Mouse (Mus musculus) heart, embryonic 11.5 days (tissue): ENCODE measurements around the gene Mrpl45. TPM values are rescaled to one million over a fixed set of nuclear protein-coding genes. Genes with fewer than 3 reads are reported as not detected.
A peak's percentile ranks its signal among the peaks of the same experiment; 100 is the strongest.
"Not testable (repeated sequence)": the region's sequence is repeated elsewhere in the genome, so short reads cannot be mapped to it uniquely, and the experiment has no call there.

Experiments used
- ATAC-seq: fragments of 200-750 bp; cut with Nextera tagmentation; replicated peaks from 2 replicates; pipeline ENCODE4 v1.8.0; 2017; ENCODE audit warnings: moderate library complexity; ENCODE audit not compliant: insufficient number of reproducible peaks, low FRiP score, low TSS enrichment
- H3K27ac ChIP-seq: fragments of 300-500 bp; sonication (generic); 2 replicates; pipeline ENCODE4 v1.5.1; 2014; ENCODE audit warnings: mild to moderate bottlenecking, low read depth, low read length
- H3K27me3 ChIP-seq: fragments of 300-500 bp; sonication (generic); 2 replicates; pipeline ENCODE4 v1.6.1; 2014; ENCODE audit warnings: mild to moderate bottlenecking, low read length, mixed read lengths; ENCODE audit not compliant: control insufficient read depth, insufficient read depth
- H3K36me3 ChIP-seq: fragments of 300-500 bp; sonication (generic); 2 replicates; pipeline ENCODE4 v1.6.1; 2014; ENCODE audit warnings: mild to moderate bottlenecking, low read length, moderate library complexity, mixed read lengths; ENCODE audit not compliant: control insufficient read depth, insufficient read depth
- H3K4me1 ChIP-seq: fragments of 300-500 bp; sonication (generic); 2 replicates; pipeline ENCODE4 v1.6.1; 2014; ENCODE audit warnings: low read length; ENCODE audit not compliant: control insufficient read depth, insufficient read depth
- H3K4me2 ChIP-seq: fragments of 300-500 bp; sonication (generic); 2 replicates; pipeline ENCODE4 v1.6.1; 2014; ENCODE audit warnings: mild to moderate bottlenecking, moderate library complexity
- H3K4me3 ChIP-seq: fragments of 300-500 bp; sonication (generic); 2 replicates; pipeline ENCODE4 v1.5.1; 2014; ENCODE audit warnings: low read depth, low read length
- H3K9ac ChIP-seq: fragments of 300-500 bp; sonication (generic); 2 replicates; pipeline ENCODE4 v1.6.1; 2014; ENCODE audit warnings: mild to moderate bottlenecking, low read depth, low read length, moderate library complexity
- H3K9me3 ChIP-seq: fragments of 300-500 bp; sonication (generic); replicated peaks from 2 replicates; pipeline ENCODE4 v1.6.1; 2016; ENCODE audit warnings: low read length; ENCODE audit not compliant: control insufficient read depth
- WGBS: fragments of 180-500 bp; shearing (Covaris S2); extraction: QIAGEN DNeasy Blood & Tissue Kit; methylation state at CpG from one replicate; pipeline ENCODE4 v1.1.7; 2014; ENCODE audit not compliant: insufficient replicate concordance; 5-methylcytosine and 5-hydroxymethylcytosine counted together
- polyA plus RNA-seq: library from polyadenylated mRNA; unstranded; fragments of >200 nt; fragmentation: Nextera tagmentation; extraction: Ambion mirVana; gene quantifications from 2 replicates; pipeline ENCODE4 v1.2.1, GENCODE M21; 2014

Gene Mrpl45
- polyA plus RNA-seq, 1 experiment from 2014 or later, result 64.2 TPM

DNA sequence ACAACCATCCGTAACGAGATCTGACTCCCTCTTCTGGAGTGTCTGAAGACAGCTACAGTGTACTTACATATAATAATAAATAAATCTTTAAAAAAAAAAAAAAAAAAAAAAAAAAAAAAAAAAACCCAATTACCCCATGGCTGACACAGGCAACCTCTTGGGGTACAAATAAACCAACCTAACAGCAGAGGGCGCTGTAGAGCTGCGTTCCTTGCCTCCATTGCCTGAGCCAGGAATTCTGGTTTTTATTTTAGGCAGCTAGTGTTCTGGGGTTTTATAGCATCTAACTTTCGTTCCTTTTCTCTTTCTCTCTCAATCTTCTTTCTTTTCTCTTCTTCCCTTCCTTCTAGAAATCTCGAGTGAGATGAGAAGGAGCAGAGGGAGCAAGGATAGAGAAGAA, 42.1 kb downstream of the Mrpl45 start:
- ATAC-seq, H3K9ac ChIP-seq, H3K4me2 ChIP-seq, H3K27me3 ChIP-seq, H3K9me3 ChIP-seq, H3K4me3 ChIP-seq, H3K27ac ChIP-seq, H3K36me3 ChIP-seq, H3K4me1 ChIP-seq: not testable (repeated sequence)
- 12% methylated on average over 4 of the region's 6 CpGs for WGBS

DNA sequence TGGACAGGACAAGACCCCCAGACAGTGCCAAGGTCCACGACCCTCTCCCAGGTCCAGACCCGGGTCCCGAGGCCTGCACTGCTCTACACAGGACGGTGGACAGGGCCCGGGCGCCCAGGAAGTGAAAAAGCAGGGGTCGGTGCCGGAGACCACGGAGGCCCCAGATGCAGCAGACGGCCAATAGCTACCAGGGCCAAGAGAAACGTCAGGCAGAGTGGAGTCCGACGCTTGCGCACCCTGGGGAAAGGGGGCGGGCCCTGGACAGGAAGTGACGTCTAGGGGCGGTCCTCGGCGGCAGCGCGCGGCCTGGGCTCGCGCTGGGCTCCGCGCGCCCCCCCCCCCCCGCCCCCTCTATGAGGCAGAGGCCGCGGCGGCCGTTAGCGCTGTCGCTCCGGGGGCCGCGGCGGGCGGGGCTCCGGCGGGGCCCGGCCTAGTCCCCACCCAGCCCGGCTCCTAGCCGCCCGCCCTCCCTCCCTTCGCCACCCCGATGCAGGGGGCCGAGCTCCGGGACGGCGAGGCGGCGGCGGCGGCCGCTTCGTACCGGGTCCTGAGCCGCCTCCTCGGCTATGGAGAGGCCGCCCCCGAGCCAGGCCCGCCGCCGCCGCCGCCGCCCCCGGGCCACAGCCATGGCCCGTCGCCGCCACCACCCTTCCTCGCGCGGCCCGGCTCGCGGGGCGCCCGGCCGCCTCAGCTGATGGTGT, 46.6 kb downstream of the Mrpl45 start, which contains the start of gene Socs7:
Socs7 (plus strand) TSS at position 604 of the 701 bp plus-strand sequence.
- H3K4me2 ChIP-seq, result peak within 1 kb of the TSS; percentile 91
- H3K9me3 ChIP-seq, result no peaks in the 10 kb centered on the region
- H3K27me3 ChIP-seq, result no peaks in the 10 kb centered on the region
- peak within 1 kb of the TSS; percentile 98 for H3K9ac ChIP-seq
- peak within 1 kb of the TSS; percentile 98 for H3K27ac ChIP-seq
- ATAC-seq, result peak; percentile 94
- 1% methylated on average over 14 of the region's 81 CpGs for WGBS
- H3K36me3 ChIP-seq, result no peaks in the 10 kb centered on the region
- H3K4me1 ChIP-seq, result peaks cover 19% of the 10 kb centered on the region
- peak within 1 kb of the TSS; percentile 94 for H3K4me3 ChIP-seq

DNA sequence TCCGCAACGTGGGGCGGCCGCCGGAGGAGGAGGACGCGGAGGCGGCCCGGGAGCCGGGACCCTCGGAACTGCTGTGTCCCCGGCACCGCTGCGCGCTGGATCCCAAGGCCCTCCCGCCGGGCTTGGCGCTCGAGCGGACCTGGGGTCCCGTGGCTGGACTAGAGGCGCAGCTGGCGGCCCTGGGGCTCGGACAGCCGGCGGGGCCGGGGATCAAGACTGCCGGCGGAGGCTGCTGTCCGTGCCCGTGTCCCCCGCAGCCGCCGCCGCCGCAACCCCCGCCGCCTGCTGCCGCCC, 47.1 kb downstream of the Mrpl45 start:
- peak; percentile 47 for ATAC-seq
- 0% methylated on average over 18 of the region's 39 CpGs for WGBS
- H3K9me3 ChIP-seq, result no peaks in the 10 kb centered on the region
- H3K27me3 ChIP-seq, result no peaks in the 10 kb centered on the region
- H3K36me3 ChIP-seq, result no peaks in the 10 kb centered on the region
- H3K4me2 ChIP-seq, result peak overlapping the region; percentile 91
- H3K4me3 ChIP-seq, result peak overlapping the region; percentile 94
- peak overlapping the region; percentile 98 for H3K27ac ChIP-seq
- H3K4me1 ChIP-seq, result peaks cover 19% of the 10 kb centered on the region
- peak overlapping the region; percentile 98 for H3K9ac ChIP-seq

DNA sequence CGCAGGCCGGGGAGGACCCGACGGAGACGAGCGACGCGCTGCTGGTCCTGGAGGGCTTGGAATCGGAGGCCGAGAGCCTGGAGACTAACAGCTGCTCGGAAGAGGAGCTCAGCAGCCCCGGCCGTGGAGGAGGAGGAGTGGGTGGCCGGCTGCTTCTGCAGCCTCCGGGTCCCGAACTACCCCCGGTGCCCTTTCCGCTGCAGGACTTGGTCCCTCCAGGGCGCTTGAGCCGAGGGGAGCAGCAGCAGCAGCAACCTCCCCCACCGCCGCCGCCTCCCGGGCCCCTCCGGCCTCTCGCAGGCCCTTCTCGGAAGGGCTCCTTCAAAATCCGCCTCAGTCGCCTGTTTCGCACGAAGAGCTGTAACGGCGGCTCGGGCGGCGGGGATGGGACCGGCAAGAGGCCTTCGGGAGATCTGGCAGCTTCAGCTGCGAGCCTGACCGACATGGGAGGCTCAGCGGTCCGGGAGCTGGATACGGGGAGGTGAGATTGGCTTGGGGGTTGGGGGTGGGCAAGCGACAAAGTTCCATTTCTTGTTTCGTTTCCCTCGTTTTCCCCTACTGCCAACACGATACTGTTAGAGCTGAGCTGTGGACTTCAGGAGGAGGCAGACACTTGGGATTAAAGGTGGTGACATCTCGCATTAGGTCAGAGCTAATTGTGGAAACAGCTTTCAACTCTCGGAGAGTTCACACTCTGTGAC, 47.6 kb downstream of the Mrpl45 start:
- H3K4me3 ChIP-seq, result peak overlapping the region; percentile 94
- peak overlapping the region; percentile 91 for H3K4me2 ChIP-seq
- no peaks in the 10 kb centered on the region for H3K36me3 ChIP-seq
- ATAC-seq, result no peak
- peak overlapping the region; percentile 98 for H3K9ac ChIP-seq
- H3K27ac ChIP-seq, result peak overlapping the region; percentile 98
- WGBS, result under 1% methylated on average over 43 of the region's 49 CpGs
- no peaks in the 10 kb centered on the region for H3K9me3 ChIP-seq
- H3K4me1 ChIP-seq, result peaks cover 23% of the 10 kb centered on the region
- H3K27me3 ChIP-seq, result no peaks in the 10 kb centered on the region

DNA sequence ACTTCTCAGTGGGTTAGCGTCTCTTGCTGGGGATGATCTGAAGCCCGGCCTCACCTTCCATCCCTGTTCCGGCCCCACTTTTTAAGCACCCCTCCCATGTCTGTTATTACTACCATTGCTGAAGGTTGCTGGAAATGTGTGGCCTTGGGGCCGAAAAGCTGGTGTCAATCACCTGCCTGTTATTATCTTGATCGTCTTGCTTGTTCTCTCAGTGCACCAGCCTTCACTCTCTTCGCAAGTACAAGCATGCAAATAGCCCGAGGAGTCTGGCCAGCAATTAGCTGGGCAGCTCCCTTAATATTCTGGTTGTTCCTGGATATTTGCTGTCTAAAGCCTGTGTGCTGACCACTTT, 48.1 kb downstream of the Mrpl45 start:
- H3K9me3 ChIP-seq, result no peaks in the 10 kb centered on the region
- peak overlapping the region; percentile 98 for H3K27ac ChIP-seq
- ATAC-seq, result no peak
- H3K4me3 ChIP-seq, result peak overlapping the region; percentile 94
- H3K36me3 ChIP-seq, result no peaks in the 10 kb centered on the region
- 2% methylated on average over 7 of the region's 7 CpGs for WGBS
- peaks cover 24% of the 10 kb centered on the region for H3K4me1 ChIP-seq
- H3K27me3 ChIP-seq, result no peaks in the 10 kb centered on the region
- peak overlapping the region; percentile 98 for H3K9ac ChIP-seq
- peak overlapping the region; percentile 91 for H3K4me2 ChIP-seq

DNA sequence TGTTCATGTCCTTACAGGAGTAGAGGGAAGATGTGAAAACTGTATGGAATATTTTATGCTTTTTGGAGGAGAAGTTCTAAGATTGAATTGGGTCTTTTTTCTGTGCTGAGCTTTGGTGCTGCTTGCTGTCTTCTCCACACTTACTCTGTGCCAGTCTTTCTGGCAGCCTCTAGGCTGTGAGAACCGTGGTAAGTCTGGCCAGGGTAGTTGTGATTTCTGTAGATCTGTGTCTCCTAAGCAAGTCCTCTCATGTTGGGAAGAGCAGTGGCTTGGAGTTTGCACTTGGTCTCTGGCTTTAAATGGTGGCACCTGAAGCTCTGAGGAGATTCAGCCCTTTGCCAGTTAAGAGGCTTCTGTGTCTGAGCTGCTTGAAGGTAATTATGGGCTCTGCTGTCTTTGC, 50.0 kb downstream of the Mrpl45 start:
- peak overlapping the region; percentile 91 for H3K4me2 ChIP-seq
- H3K4me1 ChIP-seq, result peaks cover 24% of the 10 kb centered on the region
- H3K9ac ChIP-seq, result peak overlapping the region; percentile 2; the same call in 1 of the 2 replicates

DNA sequence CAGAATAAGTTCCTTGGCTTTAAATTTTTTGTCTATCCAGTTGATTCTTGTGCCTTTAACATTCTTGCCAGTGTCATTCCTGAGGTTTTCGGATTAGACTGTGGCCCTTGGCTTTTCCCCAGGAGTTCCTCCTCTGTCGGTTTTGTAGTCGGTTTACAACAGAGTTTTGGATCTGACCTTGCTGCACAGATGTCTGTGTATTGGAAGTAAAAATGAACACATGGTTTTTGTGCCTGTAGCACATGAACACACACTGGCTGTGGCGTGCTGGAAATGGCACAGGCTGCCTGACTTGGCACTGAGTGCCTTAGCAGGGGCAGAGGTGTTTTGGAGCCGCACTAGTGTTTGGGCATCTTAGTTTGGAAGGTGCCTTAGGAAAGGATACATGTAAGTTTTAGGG, 53.0 kb downstream of the Mrpl45 start:
- H3K9me3 ChIP-seq, result no peaks in the 10 kb centered on the region
- no peak overlapping the region; the same call in 1 of the 2 replicates for H3K4me2 ChIP-seq
- H3K27ac ChIP-seq, result no peak overlapping the region
- H3K27me3 ChIP-seq, result no peaks in the 10 kb centered on the region
- 90% methylated on average over 5 of the region's 5 CpGs for WGBS
- H3K36me3 ChIP-seq, result no peaks in the 10 kb centered on the region
- no peak overlapping the region for H3K4me3 ChIP-seq
- no peak overlapping the region for H3K9ac ChIP-seq
- no peak for ATAC-seq
- H3K4me1 ChIP-seq, result peaks cover 32% of the 10 kb centered on the region

More for the DNA sequence above, 50.0 kb downstream of the Mrpl45 start:
- H3K36me3 ChIP-seq, result no peaks in the 10 kb centered on the region
- WGBS, result 59% methylated on average over 1 of the region's 1 CpGs
- H3K27ac ChIP-seq, result no peak overlapping the region
- no peak for ATAC-seq
- no peaks in the 10 kb centered on the region for H3K27me3 ChIP-seq
- no peaks in the 10 kb centered on the region for H3K9me3 ChIP-seq
- no peak overlapping the region for H3K4me3 ChIP-seq

DNA sequence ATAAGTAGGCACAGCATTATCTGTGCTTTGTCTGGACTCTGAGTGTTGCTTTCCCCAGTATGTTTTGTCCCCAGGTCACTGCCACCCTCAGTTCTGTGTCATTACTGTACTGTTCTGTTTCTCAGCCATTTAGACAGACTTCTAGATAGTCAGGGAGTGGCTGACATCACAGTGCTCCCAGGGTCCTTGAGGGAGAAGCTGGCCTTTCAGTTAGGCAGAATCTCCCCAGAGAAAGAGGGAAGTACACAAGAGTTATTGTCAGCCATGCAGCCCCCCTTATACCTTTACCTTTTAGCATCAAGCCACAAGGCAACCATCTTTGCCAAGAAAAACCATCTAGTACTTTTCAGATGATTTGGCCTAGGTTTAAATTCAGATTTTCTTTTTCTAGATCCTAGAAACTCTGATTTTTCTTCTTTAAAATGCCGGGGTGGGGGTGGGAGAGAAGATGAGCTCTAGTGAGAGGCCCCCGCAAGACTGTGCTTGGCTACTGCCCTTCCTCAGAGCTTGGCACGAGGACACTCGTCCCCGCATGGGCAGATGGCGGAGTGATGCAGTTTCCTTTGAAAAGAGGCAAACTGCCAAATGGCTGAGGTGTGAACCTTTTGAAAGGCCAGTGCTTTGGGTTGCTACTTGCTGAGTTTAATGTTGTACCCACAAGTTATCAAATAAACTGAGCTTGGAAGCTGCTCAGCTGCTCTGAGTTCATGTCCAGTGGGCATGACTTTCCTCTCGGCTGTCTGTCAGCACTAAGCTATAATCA, 55.0 kb downstream of the Mrpl45 start:
- Histone ChIP-seq H3K4me1 (peaks cover 15% of the 10 kb centered on the region), H3K9me3 (no peaks in the 10 kb centered on the region), H3K36me3 (peaks cover 5% of the 10 kb centered on the region; the same call in 1 of the 2 replicates), H3K27ac (no peak overlapping the region), H3K4me2 (no peak overlapping the region), H3K27me3 (no peaks in the 10 kb centered on the region), H3K4me3 (no peak overlapping the region), H3K9ac (no peak overlapping the region)
- WGBS, result 69% methylated on average over 7 of the region's 7 CpGs
- no peak for ATAC-seq
